Mouse (Mus musculus): ENCODE results near the gene Kcnt2.

GRCm38 (mm10) chr1:140378791-140379190 is 132.8 kb downstream of the Kcnt2 start:
- TF ChIP-seq CTCF (IDR thresholded peaks at IDR 0.05) (no peak), POLR2A (IDR thresholded peaks at IDR 0.05; ENCODE audit: insufficient read depth, low read depth, low read length) (no peak), EP300 (IDR thresholded peaks at IDR 0.05; ENCODE audit: insufficient read depth, low read depth, low read length) (no peak)
